Mouse (Mus musculus) forebrain, embryonic 16.5 days (tissue): ENCODE results near the gene Rpp38. TPM values are rescaled to one million over a fixed set of nuclear protein-coding genes. Genes with fewer than 3 reads are reported as not detected.

Source experiments
- ATAC-seq: fragments of 200-750 bp; cut with Nextera tagmentation; 2 replicates; pipeline ENCODE4 v1.8.0; 2017; ENCODE audit warnings: mild to moderate bottlenecking, moderate library complexity
- H3K27ac ChIP-seq: fragments of 300-500 bp; sonication (generic); 2 replicates; pipeline ENCODE4 v1.5.1; 2014; ENCODE audit warnings: low read length, control low read depth
- H3K27me3 ChIP-seq: fragments of 300-500 bp; sonication (generic); replicated peaks from 2 replicates; pipeline ENCODE4 v1.6.1; 2014; ENCODE audit warnings: low read length; ENCODE audit not compliant: control insufficient read depth, insufficient read depth
- H3K36me3 ChIP-seq: fragments of 300-500 bp; sonication (generic); 2 replicates; pipeline ENCODE4 v1.6.1; 2014; ENCODE audit not compliant: control insufficient read depth, insufficient read depth
- H3K4me1 ChIP-seq: fragments of 300-500 bp; sonication (generic); replicated peaks from 2 replicates; pipeline ENCODE4 v1.6.1; 2014; ENCODE audit warnings: low read length; ENCODE audit not compliant: control insufficient read depth, insufficient read depth
- H3K4me2 ChIP-seq: fragments of 300-500 bp; sonication (generic); 2 replicates; pipeline ENCODE4 v1.6.1; 2014; ENCODE audit warnings: mild to moderate bottlenecking, low read length, control low read depth
- H3K4me3 ChIP-seq: fragments of 300-500 bp; sonication (generic); replicated peaks from 2 replicates; pipeline ENCODE4 v1.5.1; 2014; ENCODE audit warnings: mild to moderate bottlenecking, low read length, control low read depth
- H3K9ac ChIP-seq: fragments of 300-500 bp; sonication (generic); replicated peaks from 2 replicates; pipeline ENCODE4 v1.6.1; 2014; ENCODE audit warnings: low read depth, low read length, control low read depth
- H3K9me3 ChIP-seq: fragments of 300-500 bp; sonication (generic); 2 replicates; pipeline ENCODE4 v1.6.1; 2016; ENCODE audit warnings: low read length; ENCODE audit not compliant: control insufficient read depth
- WGBS: fragments of 180-500 bp; shearing (Covaris S2); extraction: QIAGEN DNeasy Blood & Tissue Kit; methylation state at CpG from one replicate; pipeline ENCODE4 v1.1.7; 2014; 5-methylcytosine and 5-hydroxymethylcytosine counted together
- polyA plus RNA-seq: library from polyadenylated mRNA; unstranded; fragments of >200 nt; fragmentation: Nextera tagmentation; extraction: Ambion mirVana; gene quantifications from 2 replicates; pipeline ENCODE4 v1.2.1, GENCODE M21; 2015

Gene Rpp38
- polyA plus RNA-seq, 1 experiment from 2014 or later: 14.7 TPM

DNA sequence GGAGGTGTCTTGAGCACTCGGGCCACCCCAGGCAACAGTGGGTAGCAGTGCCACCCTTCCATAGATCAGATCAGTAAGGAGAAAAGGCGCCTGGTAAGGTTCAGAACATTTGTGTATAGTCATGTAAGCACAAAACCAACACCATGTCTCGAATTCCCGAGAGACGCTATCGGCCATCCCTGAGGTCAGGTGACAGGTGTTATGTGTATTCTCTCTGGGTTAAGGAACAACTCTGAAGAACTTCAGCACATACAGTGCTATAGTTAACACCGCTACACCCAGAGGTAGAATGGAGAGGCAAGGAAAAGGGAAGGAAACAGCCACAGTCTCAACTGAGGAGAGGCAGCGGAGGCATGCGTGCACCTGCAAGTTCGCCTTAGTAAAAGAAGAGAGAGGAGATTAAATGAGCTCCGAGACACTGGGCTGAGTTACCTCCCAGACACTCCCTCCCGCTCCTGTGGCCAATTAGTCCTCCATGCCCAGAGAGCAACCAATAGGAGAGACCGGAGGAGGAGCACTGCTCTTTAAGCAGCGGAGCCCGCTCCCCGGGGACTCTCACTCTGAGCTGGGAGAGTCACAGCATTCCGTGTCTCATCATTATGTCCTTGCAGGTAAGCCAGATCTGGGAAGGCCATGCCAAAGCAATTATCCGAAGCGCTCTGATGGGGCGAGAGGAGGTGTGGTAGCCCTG, 3.3 kb upstream of the Rpp38 start, which contains the start of gene Acbd7:
Acbd7 (plus strand) TSS at position 558 of the 691 bp plus-strand sequence.
- peak; percentile 14; the same call in 1 of the 2 replicates for ATAC-seq
- Histone ChIP-seq H3K27me3 (peaks cover 5% of the 10 kb centered on the region), H3K4me3 (peak within 1 kb of the TSS; percentile 29), H3K9me3 (no peaks in the 10 kb centered on the region), H3K27ac (no peak within 1 kb of the TSS), H3K4me2 (peak within 1 kb of the TSS; percentile 55), H3K36me3 (no peaks in the 10 kb centered on the region), H3K9ac (no peak within 1 kb of the TSS), H3K4me1 (peaks cover 23% of the 10 kb centered on the region)
- 2% methylated on average over 20 of the region's 20 CpGs for WGBS

DNA sequence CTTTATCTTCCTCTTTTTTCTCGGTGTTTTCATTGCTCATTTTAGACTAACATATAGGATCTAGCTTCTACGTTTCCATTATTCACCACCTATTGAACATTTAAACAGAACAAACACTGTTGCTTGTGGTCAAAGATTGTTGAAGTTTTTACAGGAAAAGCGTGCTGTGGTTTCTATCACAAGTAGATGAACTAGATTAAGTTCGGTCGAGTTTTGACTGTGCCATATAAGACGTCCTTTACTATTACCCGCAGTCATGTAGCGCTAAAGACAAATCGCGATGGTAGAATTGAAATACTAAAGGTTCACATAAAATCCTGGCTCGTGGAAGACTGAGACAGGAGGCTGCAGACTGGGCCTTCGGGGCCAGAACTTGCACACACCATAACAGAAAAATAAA, 1.3 kb upstream of the Rpp38 start:
- H3K27me3 ChIP-seq: peaks cover 5% of the 10 kb centered on the region
- H3K9ac ChIP-seq: no peak overlapping the region
- ATAC-seq: no peak
- no peak overlapping the region for H3K27ac ChIP-seq
- peaks cover 24% of the 10 kb centered on the region for H3K4me1 ChIP-seq
- H3K4me3 ChIP-seq: no peak overlapping the region
- WGBS: 93% methylated on average over 12 of the region's 12 CpGs
- no peaks in the 10 kb centered on the region for H3K9me3 ChIP-seq
- peaks cover 6% of the 10 kb centered on the region for H3K36me3 ChIP-seq
- H3K4me2 ChIP-seq: no peak overlapping the region

DNA sequence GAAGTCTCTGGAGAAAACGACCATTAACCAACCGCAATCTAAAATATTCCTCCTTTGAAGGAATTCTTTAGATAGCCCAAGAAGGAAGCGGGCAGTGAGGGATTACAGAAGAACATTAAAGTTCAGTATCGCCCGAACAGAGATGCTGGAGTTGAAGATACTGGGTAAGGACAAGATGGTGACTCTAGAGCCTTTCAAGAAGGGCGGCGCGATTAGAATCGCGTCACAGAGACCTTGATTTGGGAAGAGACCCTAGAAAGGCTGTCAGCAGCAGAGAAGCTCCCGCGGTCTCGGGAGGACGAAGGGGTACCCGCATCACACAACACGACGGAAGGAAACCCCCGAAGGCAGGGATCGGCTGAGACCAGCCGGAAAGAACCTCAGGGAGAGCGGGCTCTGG, 387 bp downstream of the Rpp38 start:
- WGBS: 2% methylated on average over 21 of the region's 21 CpGs
- Histone ChIP-seq H3K27me3 (peaks cover 3% of the 10 kb centered on the region), H3K4me3 (peak overlapping the region; percentile 76), H3K4me1 (peaks cover 24% of the 10 kb centered on the region), H3K4me2 (peak overlapping the region; percentile 78), H3K27ac (peak overlapping the region; percentile 85), H3K9ac (peak overlapping the region; percentile 82), H3K36me3 (peaks cover 12% of the 10 kb centered on the region), H3K9me3 (no peaks in the 10 kb centered on the region)
- ATAC-seq: no peak

DNA sequence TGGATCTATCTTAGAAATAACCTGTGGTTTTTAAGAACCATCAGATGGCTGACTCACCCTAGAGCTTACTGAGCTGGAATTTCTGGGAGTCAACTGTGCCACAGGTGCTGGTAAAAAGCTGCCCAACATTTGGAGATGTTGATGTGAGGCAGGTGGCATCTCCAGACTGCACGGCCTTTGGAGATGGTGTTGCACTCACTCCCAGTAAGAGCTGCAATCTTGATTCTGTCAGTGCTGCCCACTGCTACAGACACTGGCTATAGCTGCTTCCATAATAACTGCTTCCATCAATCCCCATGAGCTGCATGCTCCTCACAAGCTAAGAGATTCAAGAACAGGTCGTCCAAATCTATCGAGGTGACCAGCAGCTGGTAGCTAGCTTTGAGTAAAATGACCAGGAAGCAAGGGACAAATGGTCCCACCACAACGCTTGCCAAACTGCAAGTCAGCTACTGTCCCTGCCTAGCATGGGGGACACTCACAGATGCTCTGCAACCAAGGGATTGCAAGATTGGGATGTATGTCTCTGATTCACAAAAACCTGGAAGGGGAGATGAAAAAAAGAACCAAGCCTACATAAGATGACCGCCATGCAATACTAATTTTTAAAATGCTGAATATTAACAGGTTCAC, 1.3 kb downstream of the Rpp38 start:
- WGBS: 83% methylated on average over 5 of the region's 5 CpGs
- H3K4me1 ChIP-seq: peaks cover 22% of the 10 kb centered on the region
- peak overlapping the region; percentile 78 for H3K4me2 ChIP-seq
- H3K9ac ChIP-seq: 0 out of 2 replicates have a peak overlapping the region, but pooled peaks have one; percentile 82
- peak overlapping the region; percentile 76 for H3K4me3 ChIP-seq
- H3K36me3 ChIP-seq: peaks cover 15% of the 10 kb centered on the region
- H3K27me3 ChIP-seq: peaks cover 1% of the 10 kb centered on the region
- ATAC-seq: no peak
- no peaks in the 10 kb centered on the region for H3K9me3 ChIP-seq
- no peak overlapping the region for H3K27ac ChIP-seq

DNA sequence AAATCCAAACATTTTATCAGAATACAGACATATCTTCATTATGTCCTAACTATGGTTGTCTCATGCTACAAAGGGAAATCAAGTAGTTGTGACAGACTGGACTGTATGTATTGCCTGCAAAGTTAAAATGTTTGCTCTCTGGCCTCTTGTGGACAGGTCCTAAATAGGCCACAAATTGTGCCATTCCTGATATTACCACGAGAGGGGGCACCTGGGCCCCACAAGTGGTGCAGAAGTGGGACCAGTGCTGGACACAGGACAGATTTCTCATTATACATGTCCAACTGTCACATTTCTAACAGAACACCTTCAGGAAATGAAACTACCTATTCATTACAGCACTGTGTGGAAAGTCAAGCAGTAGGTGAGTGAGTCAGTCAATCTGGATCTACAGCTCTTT, 5.1 kb downstream of the Rpp38 start:
- Histone ChIP-seq H3K4me2 (no peak overlapping the region), H3K9me3 (no peaks in the 10 kb centered on the region), H3K27ac (no peak overlapping the region), H3K36me3 (peaks cover 36% of the 10 kb centered on the region), H3K9ac (no peak overlapping the region), H3K27me3 (no peaks in the 10 kb centered on the region), H3K4me3 (no peak overlapping the region), H3K4me1 (peaks cover 13% of the 10 kb centered on the region)
- 28% methylated on average over 1 of the region's 1 CpGs for WGBS
- no peak for ATAC-seq

DNA sequence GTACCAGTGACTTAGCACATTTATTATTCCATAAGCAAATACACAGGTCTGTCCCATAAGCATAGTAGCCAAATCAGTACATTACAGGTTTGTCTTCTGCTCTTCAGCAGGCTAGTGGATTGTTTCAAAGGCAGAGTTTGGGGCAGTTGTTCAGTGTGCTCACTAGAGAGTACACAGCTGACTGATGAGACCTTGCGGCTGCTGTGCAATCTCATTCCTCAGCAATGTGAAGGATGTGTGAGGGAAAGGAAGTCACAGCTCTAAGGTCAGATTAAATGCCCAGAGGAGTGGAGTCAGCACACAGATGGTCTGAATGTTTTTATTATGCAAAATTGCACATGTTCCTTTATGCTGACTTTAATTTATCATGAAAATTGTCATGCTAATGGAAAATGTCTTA, 5.9 kb downstream of the Rpp38 start:
- 89% methylated on average over 1 of the region's 1 CpGs for WGBS
- H3K36me3 ChIP-seq: peaks cover 36% of the 10 kb centered on the region

DNA sequence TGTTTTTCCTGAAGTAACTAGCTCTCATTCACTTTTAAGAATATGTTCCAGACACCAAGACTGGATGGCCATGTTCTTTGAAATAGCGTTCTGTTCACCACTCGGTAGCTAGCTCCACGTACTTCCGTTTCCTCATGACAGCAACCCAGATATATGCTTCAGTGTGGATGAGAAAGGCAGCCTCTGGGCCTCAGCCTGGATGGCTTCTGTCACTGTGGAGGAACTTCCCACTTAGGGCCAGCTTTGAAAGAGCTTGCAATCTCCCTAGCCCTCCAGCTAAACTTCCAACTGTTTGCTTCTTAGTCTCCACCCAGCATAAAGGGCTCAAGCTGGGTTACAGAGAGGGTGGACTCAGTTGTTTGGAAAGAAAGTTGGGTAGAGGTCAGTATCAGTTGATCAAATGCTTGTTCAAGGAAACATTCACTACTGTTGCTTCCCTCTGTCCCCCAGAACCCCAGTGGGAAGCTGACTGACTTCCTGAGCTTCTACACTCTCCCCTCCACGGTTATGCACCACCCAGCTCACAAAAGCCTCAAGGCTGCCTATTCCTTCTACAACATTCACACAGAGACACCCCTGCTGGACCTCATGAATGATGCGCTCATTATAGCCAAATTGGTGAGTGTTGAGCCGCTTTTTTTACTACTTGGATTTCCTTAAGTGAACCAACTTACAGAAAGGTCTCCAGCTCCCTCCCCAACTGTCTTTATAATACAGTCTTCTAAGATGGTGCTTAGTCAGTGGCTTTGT, 7.9 kb downstream of the Rpp38 start:
- WGBS: 94% methylated on average over 7 of the region's 7 CpGs
- H3K36me3 ChIP-seq: peaks cover 42% of the 10 kb centered on the region

More for the DNA sequence above, 5.9 kb downstream of the Rpp38 start:
- Histone ChIP-seq H3K27me3 (no peaks in the 10 kb centered on the region), H3K27ac (no peak overlapping the region), H3K9me3 (no peaks in the 10 kb centered on the region), H3K9ac (no peak overlapping the region), H3K4me1 (peaks cover 9% of the 10 kb centered on the region), H3K4me3 (no peak overlapping the region), H3K4me2 (no peak overlapping the region)
- no peak for ATAC-seq

DNA sequence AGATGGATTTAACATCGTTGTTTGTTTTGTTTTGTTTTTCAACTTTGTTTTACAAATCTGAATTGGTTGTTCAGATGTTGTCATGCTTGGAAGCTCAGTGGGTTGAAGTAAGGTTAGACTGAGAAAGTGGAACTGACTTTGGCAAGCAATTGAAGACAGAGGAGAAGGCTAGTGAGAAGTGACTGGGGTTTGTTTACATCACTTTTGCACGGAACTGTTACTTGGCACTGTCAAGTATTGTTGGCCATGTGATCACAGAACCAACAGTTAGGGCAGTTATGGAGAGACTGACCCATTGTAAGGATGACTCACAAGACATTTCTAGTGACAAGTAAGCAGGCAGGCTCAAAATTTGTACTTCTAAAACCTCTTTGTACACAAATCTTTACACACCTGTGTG, 9.3 kb downstream of the Rpp38 start:
- Histone ChIP-seq H3K9ac (no peak overlapping the region), H3K4me1 (no peaks in the 10 kb centered on the region), H3K27ac (no peak overlapping the region), H3K4me2 (no peak overlapping the region), H3K27me3 (no peaks in the 10 kb centered on the region), H3K36me3 (peaks cover 36% of the 10 kb centered on the region), H3K9me3 (no peaks in the 10 kb centered on the region), H3K4me3 (no peak overlapping the region)
- 89% methylated on average over 2 of the region's 2 CpGs for WGBS
- ATAC-seq: no peak

More for the DNA sequence above, 7.9 kb downstream of the Rpp38 start:
- Histone ChIP-seq H3K27me3 (no peaks in the 10 kb centered on the region), H3K9me3 (no peaks in the 10 kb centered on the region), H3K4me2 (no peak overlapping the region), H3K27ac (no peak overlapping the region), H3K4me3 (no peak overlapping the region), H3K9ac (no peak overlapping the region), H3K4me1 (no peaks in the 10 kb centered on the region)
- no peak for ATAC-seq

DNA sequence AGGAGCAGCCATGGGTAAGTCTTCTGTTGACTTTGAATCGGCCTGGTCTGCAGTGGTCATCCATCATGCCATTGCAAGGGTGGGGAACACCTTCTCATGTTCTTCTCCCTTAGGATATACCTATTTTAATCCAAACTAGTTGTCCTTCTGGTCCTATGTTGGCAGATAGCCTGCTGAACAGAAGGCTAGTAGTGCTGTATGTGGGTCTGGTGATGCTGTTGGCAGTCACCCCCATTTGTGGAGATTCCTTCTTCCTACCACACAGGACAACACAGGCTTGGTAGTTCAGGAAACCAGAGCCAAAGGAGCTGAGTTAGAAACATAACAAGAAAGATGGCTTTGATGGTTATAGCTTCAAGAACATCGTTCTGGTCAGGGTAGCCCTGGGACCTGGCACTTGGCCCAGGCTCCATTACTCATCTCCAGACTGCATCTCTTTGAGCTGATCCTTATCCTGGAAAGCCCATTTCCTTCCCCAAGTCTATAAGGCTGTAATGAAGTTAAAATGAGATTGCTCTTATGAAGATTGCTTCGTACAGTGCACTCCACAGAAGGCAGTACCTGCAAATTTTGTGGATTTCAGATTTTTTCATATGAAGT, 26.9 kb downstream of the Rpp38 start:
- no peak overlapping the region for H3K9ac ChIP-seq
- H3K27ac ChIP-seq: no peak overlapping the region
- H3K36me3 ChIP-seq: peaks cover 9% of the 10 kb centered on the region; the same call in 1 of the 2 replicates
- H3K4me2 ChIP-seq: no peak overlapping the region
- H3K9me3 ChIP-seq: no peaks in the 10 kb centered on the region
- no peaks in the 10 kb centered on the region for H3K27me3 ChIP-seq
- H3K4me1 ChIP-seq: no peaks in the 10 kb centered on the region
- ATAC-seq: no peak
- 85% methylated on average over 3 of the region's 3 CpGs for WGBS
- H3K4me3 ChIP-seq: no peak overlapping the region
